Mouse (Mus musculus): Measurements from ENCODE around the gene Gcm2.

DNA sequence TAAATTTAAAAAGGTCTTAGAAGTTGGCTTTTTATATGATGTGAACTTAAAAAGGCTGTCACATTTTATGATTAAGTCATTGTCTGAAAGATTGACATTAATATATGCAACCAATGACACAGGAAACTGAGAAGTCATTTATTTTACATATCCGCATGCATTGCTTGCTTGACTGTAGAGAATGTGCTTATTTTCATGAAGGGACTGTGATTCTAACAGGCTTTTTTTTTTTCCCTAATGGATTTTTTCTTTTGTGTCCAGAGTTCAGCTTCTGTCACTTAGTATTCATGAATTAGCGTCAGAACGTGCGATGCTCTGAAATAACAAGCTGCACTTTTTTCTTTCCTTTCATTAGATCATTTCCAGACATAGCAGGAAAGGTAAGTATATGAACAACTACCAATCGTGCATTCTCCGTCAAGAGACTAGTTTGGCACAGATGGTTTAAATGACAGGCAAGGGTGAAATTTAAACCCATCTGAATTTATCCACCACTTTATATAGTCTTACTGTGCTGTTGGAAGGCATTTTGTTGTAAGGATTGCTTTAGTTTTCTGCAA is 12.9 kb upstream of the Gcm2 start:
- TF ChIP-seq CTCF (IDR thresholded peaks at IDR 0.05; ENCODE audit: control insufficient read depth, insufficient read depth, insufficient replicate concordance, low read depth, low read length) (no peak), POLR2A (IDR thresholded peaks at IDR 0.05; ENCODE audit: control insufficient read depth, low read depth, low read length) (no peak)
